Mouse (Mus musculus): ENCODE measurements around the gene Gm20532. TPM values are rescaled to one million over a fixed set of nuclear protein-coding genes. Genes with fewer than 3 reads are reported as not detected.

Gene Gm20532
- polyA plus RNA-seq, 1 experiment = not detected

DNA sequence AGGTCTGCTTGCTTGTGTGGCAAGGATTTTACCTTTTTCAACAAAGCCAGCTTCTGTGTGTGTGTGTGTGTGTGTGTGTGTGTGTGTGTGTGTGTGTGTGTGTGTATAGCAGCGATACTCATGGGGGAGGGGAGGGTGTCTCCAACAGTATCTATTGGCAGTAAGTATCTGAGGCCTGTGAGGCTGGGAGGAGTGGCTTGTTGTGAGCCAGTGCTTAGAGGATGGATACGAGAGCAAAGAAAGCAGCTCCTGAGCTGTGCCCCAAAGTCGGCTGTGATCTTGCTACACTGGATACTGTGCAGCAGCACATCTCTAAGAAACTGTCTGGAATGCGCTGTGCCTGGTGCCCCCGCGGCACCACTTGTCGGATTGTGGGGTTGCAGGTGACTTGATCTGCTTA is 31.5 kb downstream of the Gm20532 start:
- no peak for DNase-seq (ENCODE audit: low read depth)

DNA sequence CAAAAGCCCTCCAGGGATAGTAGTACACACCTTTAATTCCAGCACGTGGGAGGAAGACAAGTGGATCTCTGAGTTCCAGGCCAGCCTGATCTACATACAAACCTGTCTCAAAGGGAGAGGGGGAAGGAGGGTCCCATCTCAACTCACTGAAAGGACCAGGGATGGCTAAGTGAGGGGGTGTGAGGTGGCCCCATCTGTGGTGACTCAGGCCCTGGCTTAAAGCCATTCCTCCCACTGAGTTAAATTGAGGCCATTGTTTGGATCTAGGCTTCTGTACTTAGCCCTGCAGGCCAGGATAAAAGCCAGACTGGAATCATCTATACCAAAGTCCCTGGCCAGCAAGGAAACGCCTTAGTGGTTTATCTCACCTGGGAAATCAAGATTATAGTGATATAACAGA is 34.8 kb downstream of the Gm20532 start:
- peak; percentile 70 for DNase-seq (ENCODE audit: low read depth)

DNA sequence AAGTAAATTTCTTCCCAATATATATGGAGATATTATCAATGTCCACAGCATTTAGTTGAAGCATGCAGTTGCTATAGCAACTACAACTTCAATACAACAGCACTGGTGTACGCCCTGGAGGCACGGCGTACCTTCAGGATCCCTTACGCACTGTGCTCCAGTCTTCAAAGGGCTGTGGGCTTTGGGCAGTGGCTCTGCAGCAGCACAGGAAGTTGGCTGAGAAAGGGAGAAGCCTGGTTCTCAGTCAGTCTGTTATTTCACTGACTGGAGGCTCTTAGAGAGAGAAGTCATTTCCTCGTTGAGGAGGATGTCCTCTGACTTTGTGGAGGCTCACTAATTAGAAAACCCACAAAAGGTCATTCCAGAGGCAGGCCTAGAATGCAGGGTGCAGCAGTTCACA is 36.5 kb downstream of the Gm20532 start:
- DNase-seq (ENCODE audit: low read depth) = no peak

DNA sequence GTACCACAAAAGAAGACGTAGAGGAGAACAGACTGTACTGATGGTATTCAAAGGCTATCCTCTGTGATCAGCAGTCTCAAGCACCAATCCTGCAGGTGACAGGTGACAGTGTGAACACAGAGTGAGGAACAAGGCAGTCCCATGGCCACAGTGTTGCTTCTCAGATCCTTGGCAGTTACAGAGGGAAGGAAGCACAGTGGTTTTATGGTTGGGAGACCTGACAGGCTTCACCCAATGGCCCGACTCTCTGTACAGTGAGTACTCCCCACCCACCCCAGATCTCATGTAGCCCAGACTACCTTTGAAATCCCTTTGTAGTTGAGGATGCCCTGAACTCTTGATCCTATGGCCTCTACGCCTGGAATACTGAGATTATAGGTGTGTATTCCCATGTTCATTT is 39.0 kb downstream of the Gm20532 start:
- DNase-seq (ENCODE audit: low read depth) = no peak

DNA sequence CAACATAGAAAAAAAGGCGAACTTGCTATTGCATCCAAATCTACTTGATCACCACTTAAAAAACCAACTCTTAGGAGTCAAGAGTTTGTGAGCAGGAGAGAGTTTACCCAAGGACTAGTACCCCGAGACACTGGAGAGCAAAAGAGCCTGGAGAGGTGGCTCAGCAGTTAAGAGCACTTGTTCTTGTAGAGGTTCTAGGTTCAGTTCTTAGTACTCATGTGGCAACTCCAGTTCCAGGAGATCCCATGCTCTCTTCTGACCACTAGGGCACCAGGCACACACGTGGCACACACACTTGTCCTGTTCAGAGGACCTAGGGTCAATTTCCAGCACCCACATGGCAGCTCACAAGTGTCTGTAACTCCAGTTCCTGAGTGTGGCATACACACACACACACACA is 39.6 kb downstream of the Gm20532 start:
- DNase-seq (ENCODE audit: low read depth) = no peak

DNA sequence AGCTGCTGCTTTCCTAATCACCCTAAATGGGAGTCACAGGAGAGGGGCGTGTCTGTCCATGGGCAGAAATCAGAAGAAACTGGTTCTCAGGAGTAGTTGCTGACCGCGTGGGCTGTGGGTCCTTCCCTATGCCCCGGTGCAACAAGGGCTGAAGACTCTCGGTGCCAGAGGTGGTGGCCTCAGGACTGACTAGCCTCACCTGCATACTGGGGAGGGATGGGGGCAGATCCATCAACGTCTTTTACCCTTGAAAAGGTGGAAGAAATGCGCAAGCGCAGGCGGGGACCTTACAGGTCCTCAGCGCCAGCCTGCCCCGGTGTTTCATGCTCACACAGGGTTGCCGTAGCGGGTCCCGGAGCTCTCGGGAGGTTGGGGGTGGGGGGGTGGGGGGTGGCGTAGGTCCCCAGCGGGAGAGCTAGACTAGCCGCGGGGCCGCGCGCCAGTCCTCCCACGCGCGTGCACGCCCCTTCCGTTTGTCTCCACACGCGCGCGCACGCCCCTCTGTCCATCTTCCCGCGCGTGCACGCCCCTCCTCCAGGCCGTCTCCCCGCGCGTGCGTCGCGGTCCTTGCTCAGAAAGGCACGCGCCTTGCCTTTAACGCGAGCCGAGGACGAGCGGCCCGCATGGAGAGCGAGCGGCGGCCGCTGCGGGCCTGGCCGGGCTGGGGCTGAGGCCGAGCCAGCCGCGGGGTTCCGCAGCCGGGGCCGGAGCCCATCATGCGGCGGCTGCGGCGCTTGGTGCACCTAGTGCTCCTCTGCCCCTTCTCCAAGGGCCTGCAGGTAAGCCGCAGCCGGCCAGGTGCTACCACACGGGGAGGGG is 41.7 kb downstream of the Gm20532 start, which contains the start of gene Fam69b:
Fam69b (plus strand) TSS at position 537 of the 819 bp plus-strand sequence.
- no peak for DNase-seq (ENCODE audit: low read depth)

DNA sequence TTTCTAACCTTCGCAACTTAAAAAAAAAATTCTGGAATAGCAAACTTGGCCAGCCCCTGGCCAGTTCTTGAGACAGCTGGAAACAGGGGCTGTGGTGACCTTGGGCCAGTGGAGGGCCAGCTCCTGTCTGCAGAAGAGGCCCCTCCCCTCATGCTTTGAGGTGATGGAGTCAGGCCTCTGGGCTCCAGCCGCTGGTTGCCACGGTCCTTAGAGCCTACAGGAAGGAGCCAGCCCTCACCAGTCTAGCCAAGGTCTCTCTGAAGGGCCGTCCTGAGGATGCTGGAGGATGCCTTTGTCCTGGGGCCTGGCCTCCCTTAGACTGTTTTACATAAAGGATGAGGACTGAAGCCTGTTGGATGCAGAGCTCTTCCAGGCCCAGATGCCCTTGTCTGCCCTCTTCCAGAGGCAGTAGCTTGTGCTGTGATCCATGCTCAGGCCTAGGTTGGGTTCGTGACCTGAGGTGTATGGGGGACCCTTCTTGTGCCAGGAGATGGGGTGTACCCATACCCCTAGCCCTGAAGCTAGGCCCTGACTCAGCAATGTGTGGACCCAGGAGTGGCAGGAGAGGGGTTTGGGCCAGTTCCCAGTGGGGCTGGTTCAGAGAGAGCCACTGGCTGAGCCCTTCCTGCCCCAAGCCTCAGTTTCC is 42.5 kb downstream of the Gm20532 start:
- DNase-seq (ENCODE audit: low read depth) = no peak

DNA sequence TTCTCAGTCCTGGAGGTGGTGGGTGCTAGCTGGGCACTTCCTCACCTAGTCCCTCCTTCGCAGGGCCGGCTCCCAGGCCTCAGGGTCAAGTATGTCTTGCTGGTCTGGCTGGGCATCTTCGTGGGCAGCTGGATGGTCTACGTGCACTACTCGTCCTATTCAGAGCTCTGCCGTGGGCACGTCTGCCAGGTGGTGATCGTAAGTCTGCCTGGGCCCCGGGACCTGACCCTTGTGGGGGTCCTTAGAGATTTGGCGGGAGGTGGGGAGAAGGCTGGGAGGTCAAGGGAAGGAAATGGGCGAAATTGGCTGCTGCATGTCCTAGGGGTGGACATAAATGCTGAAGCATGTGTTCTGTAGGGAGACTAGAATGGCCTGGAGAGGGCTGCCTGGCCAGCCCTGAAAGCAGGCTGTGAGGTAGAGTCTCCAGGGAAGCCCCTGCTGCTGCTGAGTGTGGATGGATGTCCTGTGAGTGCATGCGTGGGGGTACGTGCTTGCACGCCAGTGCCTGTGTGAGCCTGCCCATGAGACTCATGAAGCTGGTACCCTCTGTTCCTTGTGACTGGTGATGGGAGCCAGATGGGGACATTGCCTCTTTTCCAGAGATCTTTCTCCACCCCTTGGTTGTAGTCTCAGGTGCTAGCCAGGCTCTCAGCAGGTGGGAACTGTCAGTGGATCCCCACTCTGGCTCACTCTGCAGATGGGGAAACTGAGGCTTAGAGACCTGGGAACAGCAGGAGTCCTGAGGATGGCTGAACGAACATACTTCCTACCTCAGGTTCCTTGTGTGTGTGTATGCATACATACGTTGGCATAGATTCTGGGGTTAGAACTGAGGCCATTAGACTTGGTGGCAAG is 46.3 kb downstream of the Gm20532 start:
- DNase-seq (ENCODE audit: low read depth) = no peak

DNA sequence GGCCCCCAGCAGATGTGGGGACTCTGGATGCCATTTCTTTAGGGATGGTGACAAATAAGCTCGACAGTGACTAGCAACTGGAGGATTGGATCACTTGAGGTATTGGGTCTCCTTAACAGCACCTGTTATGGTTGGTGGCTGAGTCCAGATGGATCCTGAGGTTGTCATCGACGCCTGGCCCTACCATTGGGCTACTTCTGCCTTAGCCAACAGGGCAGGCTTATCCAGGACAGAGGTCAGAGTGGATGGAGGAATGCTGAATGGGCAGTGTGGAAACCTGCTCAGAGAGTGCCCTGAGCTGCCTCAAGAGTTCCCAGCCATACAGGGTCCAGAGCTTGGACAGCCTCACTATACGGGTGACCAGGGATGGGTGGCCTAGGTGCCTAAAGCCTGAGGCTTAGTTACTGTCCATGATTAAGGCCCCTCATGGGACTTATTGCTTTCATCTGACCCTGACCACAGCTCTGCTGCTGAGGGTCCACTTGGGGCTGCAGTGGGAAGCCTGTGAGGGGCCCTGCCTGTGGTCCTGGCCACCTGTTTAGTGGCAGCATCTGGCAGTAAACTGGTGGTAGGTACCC is 47.6 kb downstream of the Gm20532 start:
- no peak for DNase-seq (ENCODE audit: low read depth)

DNA sequence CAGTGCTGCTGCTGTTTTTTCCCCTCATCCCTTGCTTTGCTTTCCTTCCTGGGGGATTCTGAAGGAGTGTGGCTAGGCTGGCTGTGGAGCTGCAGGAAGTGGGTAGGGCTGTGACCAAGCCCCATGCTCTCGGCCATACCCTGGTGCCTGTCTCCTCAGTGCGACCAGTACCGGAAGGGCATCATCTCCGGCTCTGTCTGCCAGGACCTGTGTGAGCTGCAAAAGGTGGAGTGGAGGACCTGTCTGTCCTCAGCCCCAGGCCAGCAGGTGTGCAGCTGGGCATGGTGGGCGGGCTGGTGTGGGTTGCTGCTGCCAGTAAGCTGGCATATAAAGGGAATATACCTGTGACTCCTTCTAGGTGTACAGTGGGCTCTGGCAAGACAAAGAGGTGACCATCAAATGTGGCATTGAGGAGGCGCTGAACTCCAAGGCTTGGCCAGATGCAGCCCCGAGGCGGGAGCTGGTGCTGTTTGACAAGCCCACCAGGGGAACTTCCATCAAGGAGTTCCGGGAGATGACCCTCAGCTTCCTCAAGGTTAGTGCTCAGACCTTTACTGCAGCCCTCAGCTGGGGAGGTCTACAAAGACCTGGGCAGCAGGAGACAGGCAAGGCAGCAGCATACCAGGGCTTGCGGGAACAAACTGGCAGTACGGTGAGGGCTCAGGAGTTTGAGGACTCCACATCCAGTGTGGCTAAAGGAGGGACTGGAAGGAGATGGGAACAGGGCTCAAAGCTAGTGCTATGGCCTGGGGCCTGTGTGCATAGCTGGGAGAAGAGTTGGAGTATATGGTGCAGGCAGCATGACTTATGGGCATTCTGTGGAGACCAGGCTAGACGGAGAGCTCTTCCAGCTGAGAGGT is 48.4 kb downstream of the Gm20532 start:
- DNase-seq (ENCODE audit: low read depth) = no peak

DNA sequence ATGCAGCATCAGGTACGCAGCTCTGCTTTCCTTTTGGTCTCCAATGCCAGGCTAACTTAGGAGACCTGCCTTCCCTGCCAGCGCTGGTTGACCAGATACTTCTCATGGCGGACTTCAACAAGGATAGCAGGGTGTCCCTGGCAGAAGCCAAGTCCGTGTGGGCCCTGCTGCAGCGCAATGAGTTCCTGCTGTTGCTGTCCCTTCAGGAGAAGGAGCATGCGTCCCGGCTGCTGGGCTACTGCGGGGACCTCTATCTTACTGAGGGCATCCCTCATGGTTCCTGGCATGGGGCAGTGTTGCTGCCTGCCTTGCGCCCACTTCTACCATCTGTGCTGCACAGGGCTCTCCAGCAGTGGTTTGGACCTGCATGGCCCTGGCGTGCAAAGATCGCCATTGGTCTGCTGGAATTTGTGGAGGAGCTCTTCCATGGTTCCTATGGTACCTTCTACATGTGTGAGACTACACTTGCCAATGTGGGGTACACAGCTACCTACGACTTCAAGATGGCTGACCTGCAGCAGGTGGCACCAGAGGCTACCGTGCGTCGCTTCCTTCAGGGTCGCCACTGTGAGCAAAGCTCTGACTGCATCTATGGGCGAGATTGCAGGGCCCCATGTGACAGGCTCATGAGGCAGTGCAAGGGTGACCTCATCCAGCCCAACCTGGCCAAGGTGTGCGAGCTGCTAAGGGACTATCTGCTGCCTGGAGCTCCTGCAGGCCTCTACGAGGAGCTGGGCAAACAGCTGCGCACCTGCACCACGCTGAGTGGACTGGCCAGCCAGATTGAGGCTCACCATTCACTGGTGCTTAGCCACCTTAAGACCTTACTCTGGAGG is 49.3 kb downstream of the Gm20532 start:
- DNase-seq (ENCODE audit: low read depth) = no peak

DNA sequence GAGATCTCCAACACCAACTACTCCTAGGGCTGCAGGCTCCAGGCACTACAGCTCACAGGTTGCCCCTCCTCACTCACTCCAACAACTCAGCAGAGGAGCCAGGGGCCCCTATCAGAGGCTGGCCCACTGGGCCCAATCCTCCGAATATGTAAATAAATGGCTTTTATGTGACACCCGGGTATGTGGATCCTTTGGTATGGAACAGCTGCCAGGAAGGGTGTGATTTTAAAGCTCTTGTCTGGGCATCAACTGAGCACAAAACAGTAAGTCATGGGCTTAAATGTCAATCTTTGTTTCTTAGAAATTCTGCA is 49.8 kb downstream of the Gm20532 start:
- no peak for DNase-seq (ENCODE audit: low read depth)

DNA sequence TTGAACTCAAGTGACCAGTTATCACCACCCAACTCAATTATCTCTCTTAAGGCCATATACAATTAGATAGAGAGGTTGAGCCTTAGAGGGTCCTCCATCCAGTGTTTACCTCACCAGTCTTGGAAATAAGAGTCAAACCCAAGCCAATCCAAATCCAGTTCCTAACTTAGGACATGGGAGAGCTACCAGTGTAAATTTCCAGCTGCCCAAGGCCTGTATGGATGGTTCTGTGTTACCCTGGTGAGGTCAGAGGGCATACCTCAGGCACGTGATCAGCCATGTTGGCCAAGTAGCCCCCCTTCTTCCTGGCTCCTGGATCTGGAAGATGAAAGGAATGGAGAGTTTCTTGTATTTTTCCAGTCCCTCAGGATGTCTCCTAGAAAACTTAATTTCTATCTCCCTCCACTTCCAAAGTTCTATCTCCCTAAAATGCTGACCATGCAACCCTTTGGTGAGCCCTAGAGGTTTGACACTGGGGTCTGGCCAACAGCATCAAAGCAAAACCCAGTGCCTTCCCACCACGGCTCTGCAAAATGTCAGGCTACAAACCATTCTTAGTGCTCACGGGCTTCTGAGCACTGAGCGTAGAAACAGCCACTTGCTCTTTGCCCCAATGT is 51.0 kb downstream of the Gm20532 start:
- no peak for DNase-seq (ENCODE audit: low read depth)

DNA sequence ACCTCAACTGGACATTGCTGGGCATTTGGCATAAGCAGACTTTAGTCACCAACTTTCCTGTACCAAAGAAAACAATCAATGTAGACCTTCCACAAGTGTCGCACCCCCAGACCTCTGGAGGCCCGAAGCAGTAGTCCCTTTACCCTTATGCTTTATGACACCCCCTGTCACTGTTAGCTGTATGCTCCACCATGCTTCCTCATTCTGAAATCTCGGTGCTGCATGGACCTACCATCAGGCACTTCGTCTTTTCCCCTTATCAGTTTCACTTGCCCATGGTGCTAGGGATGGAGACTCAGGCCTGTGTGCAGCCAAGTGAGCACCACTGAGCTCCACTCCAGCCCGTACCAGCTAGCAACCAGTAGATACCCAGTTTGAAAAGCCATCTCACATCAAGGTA is 51.6 kb downstream of the Gm20532 start:
- no peak for DNase-seq (ENCODE audit: low read depth)

DNA sequence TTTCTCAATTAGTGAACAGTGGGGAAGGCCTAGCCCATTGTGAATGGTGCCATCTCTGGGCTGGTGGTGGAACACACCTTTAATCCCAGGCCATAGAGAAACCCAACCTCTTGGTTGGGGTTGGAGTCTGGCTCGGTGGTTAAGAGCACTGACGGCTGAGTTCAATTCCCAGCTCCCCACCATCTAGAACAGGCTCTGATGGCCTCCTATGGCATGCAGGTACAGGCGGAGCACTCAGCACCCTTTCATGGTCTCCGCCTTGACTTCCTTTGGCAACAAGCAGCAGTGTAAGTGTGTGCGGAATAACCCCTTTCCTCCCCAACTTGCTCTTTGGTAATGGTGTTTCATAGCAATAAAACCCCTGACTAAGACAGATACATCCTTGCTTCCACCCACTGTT is 52.1 kb downstream of the Gm20532 start:
- no peak for DNase-seq (ENCODE audit: low read depth)

DNA sequence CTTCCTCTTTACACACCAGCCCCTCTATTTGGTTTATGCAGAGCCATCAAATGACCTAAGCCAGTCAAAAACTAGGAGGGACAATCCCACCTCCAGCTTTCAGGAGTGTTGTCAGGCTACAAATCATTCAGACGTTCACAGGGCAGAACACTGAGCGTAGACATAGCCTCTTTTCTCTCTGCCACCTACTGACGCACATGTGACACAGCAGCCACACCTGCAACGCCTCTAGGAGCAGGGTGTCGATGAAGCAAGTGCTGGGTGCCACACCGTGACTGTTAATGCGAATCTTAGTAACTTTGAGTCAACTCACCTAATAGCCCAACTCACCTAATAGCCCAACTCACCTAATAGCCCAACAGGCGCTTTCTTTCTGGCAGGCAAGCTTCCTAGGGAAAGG is 52.6 kb downstream of the Gm20532 start:
- DNase-seq (ENCODE audit: low read depth) = peak; percentile 36

DNA sequence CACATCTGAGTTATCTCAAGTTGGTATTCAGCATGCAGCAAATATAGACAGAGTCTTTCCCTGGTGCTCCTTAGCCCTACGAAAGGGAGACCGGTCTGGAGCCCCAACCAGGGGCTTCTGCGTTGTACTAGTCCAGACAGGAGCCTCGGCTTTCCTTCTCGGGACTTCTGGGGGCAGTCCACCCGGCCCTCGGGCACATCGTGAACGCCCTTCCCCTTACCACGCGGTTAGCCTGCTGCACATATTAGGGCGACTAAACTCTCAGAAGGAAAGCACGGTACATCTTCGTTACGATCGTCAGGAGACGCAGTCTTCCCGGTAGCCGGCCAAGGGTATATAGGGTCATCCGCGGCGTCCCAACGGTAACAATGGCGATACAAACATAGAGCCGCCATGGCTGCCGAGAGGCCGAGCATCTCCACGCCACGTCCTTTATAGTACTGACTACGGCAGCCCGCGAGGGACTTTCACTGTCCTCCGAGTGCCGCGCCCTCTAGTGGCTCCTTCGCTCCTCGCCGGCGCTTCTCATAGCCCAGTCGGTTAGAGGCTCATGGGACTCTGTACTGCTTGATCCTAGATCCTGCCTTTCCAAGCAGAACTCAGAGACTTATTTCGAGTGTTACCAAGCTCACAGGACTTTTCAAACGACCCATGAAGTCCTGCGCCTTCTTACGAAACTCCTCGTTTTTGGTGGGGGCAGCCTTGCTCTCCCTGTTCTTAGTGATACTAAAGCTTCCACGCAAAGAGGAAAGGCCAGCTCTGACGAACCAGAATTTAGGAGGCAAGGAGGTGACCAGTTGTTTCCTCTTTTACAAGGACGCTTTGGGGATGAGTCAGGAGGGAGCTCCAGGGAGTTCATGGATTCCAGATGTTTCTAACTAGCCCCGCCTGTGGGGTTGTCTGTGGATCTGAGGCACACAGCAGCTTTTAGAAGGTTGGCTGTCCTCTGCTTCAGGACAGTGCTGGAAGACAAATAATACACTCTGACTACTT is 53.7 kb downstream of the Gm20532 start:
- no peak for DNase-seq (ENCODE audit: low read depth)

DNA sequence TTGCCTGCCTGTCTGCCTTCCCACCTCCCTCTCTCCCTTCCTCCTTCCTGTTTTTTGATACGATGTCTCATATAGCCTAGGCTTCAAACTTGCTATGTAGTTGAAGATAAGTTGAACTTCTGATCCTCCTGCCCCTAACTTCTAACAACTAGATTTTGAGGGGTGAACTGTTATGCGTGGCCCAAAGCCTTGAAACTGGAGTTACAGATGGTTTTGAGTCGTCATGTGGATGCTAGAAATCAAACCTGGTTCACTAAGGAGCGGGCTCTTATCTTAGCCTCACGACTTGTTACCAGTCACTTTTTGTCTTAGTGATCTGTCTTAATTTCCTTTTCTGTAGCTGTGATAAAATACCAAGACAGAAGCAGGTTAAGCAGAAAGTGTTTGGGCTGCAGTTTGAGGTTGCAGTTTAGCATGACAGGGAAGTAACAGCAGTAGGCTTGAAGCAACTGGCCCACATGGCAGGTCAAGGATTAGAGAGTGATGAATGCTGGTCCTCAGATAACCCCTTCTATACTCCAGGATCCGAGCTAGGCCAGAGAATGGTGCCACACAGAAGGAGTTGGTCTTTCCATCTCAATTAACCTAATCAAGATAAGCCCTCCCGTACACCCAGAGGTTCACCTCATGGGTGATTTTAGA is 54.7 kb downstream of the Gm20532 start:
- DNase-seq (ENCODE audit: low read depth) = no peak
